Mouse (Mus musculus) left cerebral cortex, postnatal 10 days (tissue): ENCODE data around the gene Lbr. TPM values are rescaled to one million over a fixed set of nuclear protein-coding genes. Genes with fewer than 3 reads are reported as not detected.
A peak's percentile ranks its signal among the peaks of the same experiment; 100 is the strongest.
"Not testable (repeated sequence)": the region's sequence is repeated elsewhere in the genome, so short reads cannot be mapped to it uniquely, and the experiment has no call there.

Experiments used
- DNase-seq, 2 experiments: peaks; one replicate each; pipeline ENCODE4 v3.0.0; 2021 to 2022; ENCODE audit warnings: low spot score in 2 of 2, mixed read lengths in 1 of 2; ENCODE audit errors: extremely low spot score in 1 of 2
- intact Hi-C: fragments of 180-260 bp; cut with DNase I; formaldehyde crosslinking; loops from one replicate; pipeline ENCODE4 v1.15.1; 2025
- total RNA-seq, 2 experiments: library from RNA; stranded (reverse); gene quantifications; 2 replicates each; pipeline ENCODE4 v1.2.3; 2021

The Lbr gene
- total RNA-seq, 2 experiments from 2014 or later, result 12.1 to 14.0 TPM

DNA sequence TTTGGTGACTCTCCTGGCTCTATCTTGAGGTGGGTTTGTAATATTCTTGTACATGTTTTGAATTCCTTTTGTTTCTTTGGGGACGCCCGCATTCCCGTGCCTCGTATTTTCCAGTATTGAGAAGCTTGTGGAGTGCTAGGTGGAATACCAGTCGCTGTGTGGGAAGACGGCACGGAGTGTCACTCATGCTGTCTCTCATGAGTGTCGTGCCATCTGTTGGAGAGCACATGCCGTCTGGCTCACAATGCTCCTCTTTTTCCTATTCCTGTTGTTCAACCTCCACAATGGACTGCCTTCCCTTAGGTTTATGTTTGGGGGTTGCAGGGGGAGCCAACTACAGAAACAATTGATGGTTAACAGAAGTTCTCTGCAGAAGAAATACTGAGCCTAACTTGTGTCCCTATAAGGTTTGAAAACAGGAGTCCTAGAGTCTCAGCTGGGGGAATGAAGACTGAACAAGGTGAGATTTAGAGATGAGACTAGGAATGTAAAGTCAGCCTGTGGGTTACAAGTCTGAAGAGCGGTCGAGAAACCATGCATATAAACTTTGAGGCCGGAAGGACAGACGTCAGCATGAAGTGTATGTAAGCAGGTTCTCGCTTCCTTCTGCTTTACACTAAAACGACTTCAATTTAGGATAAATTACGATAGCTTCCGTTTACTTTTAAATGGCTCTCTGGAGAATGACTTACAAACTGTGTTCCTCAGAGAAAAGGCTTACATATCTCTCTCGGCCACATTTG lies 31.2 kb downstream of the Lbr start:
- intact Hi-C loops, result no loop called here
- DNase-seq, result no peak

- DNase-seq, result no peak
- intact Hi-C loops, result no loop called here
Observed at GRCm38 (mm10) chr1:181800667-181801066, 42.2 kb downstream of the Lbr start.

GRCm38 (mm10) chr1:181799911-181800310 lies 42.9 kb downstream of the Lbr start:
- intact Hi-C loops, result no loop called here
- no peak for DNase-seq

GRCm38 (mm10) chr1:181793541-181793940 lies 49.3 kb downstream of the Lbr start:
- intact Hi-C loops, result no loop called here
- peak; percentile 6 to 74 for DNase-seq

DNA sequence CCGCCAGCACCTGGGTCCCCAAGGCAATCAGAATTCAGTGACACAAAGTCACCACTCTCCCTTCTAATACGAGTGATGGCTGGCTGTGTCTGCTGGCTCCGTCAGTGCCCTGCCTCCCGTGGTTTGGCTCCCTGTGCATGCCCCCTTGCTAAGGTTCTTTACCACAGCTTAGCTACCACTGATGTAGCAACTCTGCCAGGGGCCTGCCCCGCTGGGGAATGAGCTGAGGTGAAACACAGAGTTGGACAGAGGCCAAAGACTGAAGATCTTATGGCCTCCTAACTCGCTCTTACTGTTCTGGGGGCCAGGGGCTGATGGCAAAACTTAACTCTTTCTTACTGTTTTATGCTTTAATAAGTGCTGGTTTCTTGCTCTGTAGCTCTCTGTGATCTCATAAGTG lies 52.9 kb downstream of the Lbr start:
- intact Hi-C loops, result no loop called here
- DNase-seq, result no peak

DNA sequence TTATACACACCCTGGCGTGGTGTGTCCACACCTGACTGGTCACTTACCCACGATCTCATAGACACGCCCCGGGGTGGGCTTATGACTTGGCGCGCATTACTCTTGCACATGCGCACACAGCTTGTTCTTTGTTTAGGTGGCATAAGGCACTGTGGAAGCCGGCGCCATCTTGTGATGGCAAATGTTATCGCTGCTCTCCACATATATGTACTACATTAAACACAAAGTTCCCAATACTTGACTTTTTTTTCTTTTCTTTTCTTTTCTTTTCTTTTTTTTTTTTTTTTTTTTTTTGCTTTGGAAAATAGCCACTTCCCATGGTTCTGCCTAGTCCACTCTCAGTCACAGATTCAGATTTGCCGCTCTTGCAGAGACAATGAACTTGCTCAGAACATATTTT lies 60.2 kb downstream of the Lbr start:
- intact Hi-C loops, DNase-seq: not testable (repeated sequence)

GRCm38 (mm10) chr1:181776541-181776940 lies 66.3 kb downstream of the Lbr start:
- intact Hi-C loops, result no loop called here
- DNase-seq, result no peak

GRCm38 (mm10) chr1:181771871-181772270 lies 71.0 kb downstream of the Lbr start:
- DNase-seq, result no peak
- intact Hi-C loops, result no loop called here

- DNase-seq, result no peak
- intact Hi-C loops, result no loop called here
Observed at GRCm38 (mm10) chr1:181769392-181769791, 73.5 kb downstream of the Lbr start.

Other genes with a start within 250 kb of the Lbr start
- 100 to 1,000 TPM; 139 to 152 TPM for gene Enah, start 176.9 kb upstream of the Lbr start, total RNA-seq